Mouse (Mus musculus): Measurements from ENCODE around the gene Egfr. TPM values are rescaled to one million over a fixed set of nuclear protein-coding genes. Genes with fewer than 3 reads are reported as not detected.

Egfr gene
- total and polyA plus RNA-seq, 2 experiments from 2014 or later, result 12.4 to 29.3 TPM

DNA sequence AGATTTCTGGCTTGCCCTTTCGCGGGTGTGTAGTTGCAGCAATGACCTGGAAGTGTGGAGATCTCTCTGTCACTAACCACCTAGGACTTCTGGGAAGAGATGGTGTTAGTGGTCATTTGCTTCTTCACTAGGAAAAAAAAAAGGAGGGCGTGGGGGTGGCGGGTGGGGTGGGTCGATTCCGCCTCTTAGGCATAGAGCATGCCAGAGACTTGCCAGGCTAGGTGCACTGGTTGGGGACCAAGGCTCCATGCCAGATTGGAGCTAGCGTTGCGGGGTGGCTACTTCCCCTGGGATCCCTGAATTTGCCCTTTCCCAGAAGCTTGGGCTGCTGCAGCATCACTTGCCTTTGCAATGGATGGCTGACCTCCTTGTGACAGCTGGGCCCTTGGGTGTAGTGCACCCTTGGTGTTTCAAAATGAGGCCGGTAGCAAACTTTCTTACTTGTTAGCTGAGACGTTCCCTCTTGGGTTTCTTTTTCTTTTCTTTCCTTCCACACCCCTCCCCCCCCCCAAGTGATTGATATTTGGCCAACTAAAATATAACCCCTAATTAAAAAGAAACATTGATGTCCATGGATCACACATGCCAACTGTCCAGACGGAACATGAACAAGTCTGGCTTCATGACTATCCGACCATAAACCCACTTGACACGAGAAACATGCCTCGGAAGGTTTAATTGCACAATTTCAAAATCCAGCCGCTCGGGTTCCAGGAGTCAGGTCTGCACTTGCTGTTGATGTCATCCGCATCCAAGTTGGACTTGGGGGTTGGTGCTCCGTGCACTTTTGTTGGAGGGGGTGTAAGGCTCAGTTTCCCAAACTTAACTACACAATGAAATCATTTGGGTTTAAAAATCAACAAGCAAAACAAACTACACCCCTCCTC, 1.4 kb downstream of the Egfr start:
- peak overlapping the region; percentile 61; the same call in 1 of the 2 replicates for H3K9ac ChIP-seq (replicated peaks; ENCODE audit: low read length)
- 30% methylated on average over 17 of the region's 18 CpGs for WGBS

DNA sequence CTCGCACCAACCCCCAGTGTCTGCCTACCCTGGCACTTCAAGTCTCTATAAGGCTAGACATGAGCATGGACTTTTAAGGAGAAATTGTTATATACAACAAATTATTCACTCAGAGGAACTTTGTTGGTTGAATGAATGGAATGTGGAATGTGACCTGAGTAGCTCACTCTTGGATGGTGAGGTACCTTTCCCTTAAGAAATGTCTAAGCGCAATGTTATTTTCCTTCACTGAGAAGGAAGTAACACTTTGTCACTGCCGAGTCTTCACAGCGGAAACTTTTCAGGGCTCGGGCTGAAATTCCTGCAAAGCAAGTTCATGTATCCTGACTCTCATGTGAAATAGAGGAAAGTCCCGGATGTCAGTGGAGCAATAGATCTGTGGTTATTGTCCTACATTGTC, 7.9 kb downstream of the Egfr start:
- WGBS, result 92% methylated on average over 6 of the region's 6 CpGs
- ATAC-seq, result no peak
- H3K4me1 ChIP-seq (ENCODE audit: insufficient read depth, low read length), result no peaks in the 10 kb centered on the region

More for the DNA sequence above, 1.4 kb downstream of the Egfr start:
- Histone ChIP-seq H3K4me1 (ENCODE audit: insufficient read depth, low read length) (no peaks in the 10 kb centered on the region), H3K4me3 (ENCODE audit: low read length) (peak overlapping the region; percentile 77), H3K36me3 (ENCODE audit: insufficient read depth, low read length) (no peaks in the 10 kb centered on the region), H3K9me3 (ENCODE audit: low read length) (no peaks in the 10 kb centered on the region), H3K27me3 (ENCODE audit: insufficient read depth, low read length) (no peaks in the 10 kb centered on the region), H3K27ac (peak overlapping the region; percentile 48; the same call in 1 of the 2 replicates), H3K4me2 (ENCODE audit: low read depth, low read length) (peak overlapping the region; percentile 95)
- TF ChIP-seq CTCF (IDR thresholded peaks at IDR 0.05; ENCODE audit: low read depth), result no peak
- ATAC-seq (no peak), DNase-seq (ENCODE audit: low spot score) (no peak)

DNA sequence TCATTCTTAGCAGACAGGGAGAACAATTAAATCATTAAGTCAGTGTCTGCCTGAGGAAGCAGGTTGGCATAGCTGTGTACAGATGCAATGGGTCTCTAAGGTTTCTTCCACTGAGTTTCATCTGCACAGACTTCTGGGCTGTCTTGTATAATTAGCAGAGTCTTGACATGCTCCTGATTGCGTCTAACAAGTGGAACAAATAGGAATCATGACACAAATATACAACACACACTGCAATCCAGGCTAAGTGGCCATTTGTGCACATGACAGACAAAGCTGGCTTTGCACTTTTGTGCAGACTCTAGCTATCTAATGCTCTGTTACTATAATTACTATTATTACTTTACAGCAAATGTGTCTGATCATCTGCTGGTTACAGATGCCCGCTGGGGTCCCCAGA, 9.2 kb downstream of the Egfr start:
- WGBS, result 65% methylated on average over 2 of the region's 2 CpGs
- H3K27me3 ChIP-seq (ENCODE audit: insufficient read depth, low read length), result no peaks in the 10 kb centered on the region
- ATAC-seq (peak; percentile 35; the same call in 1 of the 2 replicates), DNase-seq (ENCODE audit: low spot score) (no peak)
- no peak overlapping the region for H3K27ac ChIP-seq
- H3K4me1 ChIP-seq (ENCODE audit: insufficient read depth, low read length), result no peaks in the 10 kb centered on the region
- no peak overlapping the region for H3K4me2 ChIP-seq (ENCODE audit: low read depth, low read length)
- no peaks in the 10 kb centered on the region for H3K36me3 ChIP-seq (ENCODE audit: insufficient read depth, low read length)
- no peak overlapping the region for H3K4me3 ChIP-seq (ENCODE audit: low read length)
- H3K9ac ChIP-seq (replicated peaks; ENCODE audit: low read length), result no peak overlapping the region
- H3K9me3 ChIP-seq (ENCODE audit: low read length), result no peaks in the 10 kb centered on the region
- TF ChIP-seq CTCF (IDR thresholded peaks at IDR 0.05; ENCODE audit: low read depth), result no peak

More for the DNA sequence above, 7.9 kb downstream of the Egfr start:
- no peak overlapping the region for H3K4me3 ChIP-seq (ENCODE audit: low read length)
- TF ChIP-seq CTCF (IDR thresholded peaks at IDR 0.05; ENCODE audit: low read depth), result no peak
- no peaks in the 10 kb centered on the region for H3K9me3 ChIP-seq (ENCODE audit: low read length)
- H3K27ac ChIP-seq, result no peak overlapping the region
- no peak overlapping the region for H3K4me2 ChIP-seq (ENCODE audit: low read depth, low read length)
- H3K36me3 ChIP-seq (ENCODE audit: insufficient read depth, low read length), result no peaks in the 10 kb centered on the region
- no peak for DNase-seq (ENCODE audit: low spot score)
- no peak overlapping the region for H3K9ac ChIP-seq (replicated peaks; ENCODE audit: low read length)
- no peaks in the 10 kb centered on the region for H3K27me3 ChIP-seq (ENCODE audit: insufficient read depth, low read length)

DNA sequence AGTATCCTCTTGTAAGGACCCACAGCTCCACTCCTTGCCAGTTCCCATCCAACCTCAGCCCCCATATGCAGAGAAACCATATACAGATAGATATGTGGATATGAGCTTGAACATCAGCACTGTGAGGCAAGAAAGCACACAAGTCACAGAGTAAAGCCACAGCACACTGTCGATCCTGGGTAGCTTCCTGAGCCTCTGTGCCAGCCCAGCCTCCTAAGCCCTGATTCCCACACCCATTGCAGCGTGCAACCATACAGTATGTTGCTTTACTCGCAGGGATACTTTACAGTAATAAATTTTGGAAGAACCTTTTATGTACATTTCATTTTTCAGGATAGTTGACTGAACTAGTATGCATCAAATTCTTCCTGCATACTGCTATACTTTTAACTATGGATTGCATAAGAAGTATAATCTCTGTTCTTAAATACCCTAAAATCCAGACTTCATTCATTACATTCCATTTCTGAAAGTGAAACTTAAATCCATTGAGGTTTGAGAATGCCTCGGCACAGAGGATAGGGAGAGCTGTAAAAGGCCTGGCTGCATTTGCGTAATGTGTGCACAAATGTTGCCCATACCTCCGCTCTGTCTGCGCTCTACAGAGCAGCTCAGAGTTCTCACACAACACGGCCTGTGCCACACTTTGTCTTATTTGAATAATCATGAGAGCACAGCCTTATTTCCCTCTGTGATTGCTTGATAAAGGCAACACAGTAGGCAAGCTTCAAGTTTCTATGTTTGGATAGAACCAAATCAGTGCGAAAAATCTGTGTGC, 14.2 kb downstream of the Egfr start:
- no peak for ATAC-seq

DNA sequence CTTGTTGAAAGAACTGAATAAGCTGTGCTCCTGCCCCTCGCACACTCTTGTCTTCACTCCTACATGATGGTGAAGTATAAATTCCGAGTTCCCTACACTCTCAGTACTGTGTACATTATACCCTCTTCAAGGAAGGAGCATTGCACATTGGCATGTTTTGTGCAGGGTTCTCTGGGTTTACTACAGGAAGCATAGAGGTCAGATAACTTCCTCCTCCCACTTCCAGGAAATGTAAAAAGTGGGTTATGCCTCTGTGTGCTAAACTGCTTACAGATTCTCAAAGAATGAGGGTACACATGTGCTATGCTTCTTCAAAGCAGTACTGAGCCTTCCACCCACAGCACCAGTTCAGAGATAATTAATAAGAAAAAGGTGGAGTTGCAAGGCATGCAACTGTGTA, 16.0 kb downstream of the Egfr start:
- H3K27ac ChIP-seq, result no peak overlapping the region
- 0 out of 2 replicates have a peak, but pooled peaks cover 3% of the 10 kb centered on the region for H3K4me1 ChIP-seq (ENCODE audit: insufficient read depth, low read length)
- no peak overlapping the region for H3K4me2 ChIP-seq (ENCODE audit: low read depth, low read length)
- H3K9ac ChIP-seq (replicated peaks; ENCODE audit: low read length), result no peak overlapping the region
- no peak for DNase-seq (ENCODE audit: low spot score)
- no peak overlapping the region for H3K4me3 ChIP-seq (ENCODE audit: low read length)
- 77% methylated on average over 2 of the region's 2 CpGs for WGBS
- H3K36me3 ChIP-seq (ENCODE audit: insufficient read depth, low read length), result no peaks in the 10 kb centered on the region
- no peaks in the 10 kb centered on the region for H3K27me3 ChIP-seq (ENCODE audit: insufficient read depth, low read length)
- ATAC-seq, result no peak
- no peaks in the 10 kb centered on the region for H3K9me3 ChIP-seq (ENCODE audit: low read length)
- TF ChIP-seq CTCF (IDR thresholded peaks at IDR 0.05; ENCODE audit: low read depth), result no peak

More for the DNA sequence above, 14.2 kb downstream of the Egfr start:
- H3K36me3 ChIP-seq (ENCODE audit: insufficient read depth, low read length), result no peaks in the 10 kb centered on the region
- H3K9me3 ChIP-seq (ENCODE audit: low read length), result no peaks in the 10 kb centered on the region
- H3K4me3 ChIP-seq (ENCODE audit: low read length), result no peak overlapping the region
- DNase-seq (ENCODE audit: low spot score), result no peak
- 69% methylated on average over 9 of the region's 9 CpGs for WGBS
- no peak overlapping the region for H3K9ac ChIP-seq (replicated peaks; ENCODE audit: low read length)
- no peak for TF ChIP-seq CTCF (IDR thresholded peaks at IDR 0.05; ENCODE audit: low read depth)
- H3K27me3 ChIP-seq (ENCODE audit: insufficient read depth, low read length), result no peaks in the 10 kb centered on the region
- H3K27ac ChIP-seq, result no peak overlapping the region
- no peaks in the 10 kb centered on the region for H3K4me1 ChIP-seq (ENCODE audit: insufficient read depth, low read length)
- no peak overlapping the region for H3K4me2 ChIP-seq (ENCODE audit: low read depth, low read length)

DNA sequence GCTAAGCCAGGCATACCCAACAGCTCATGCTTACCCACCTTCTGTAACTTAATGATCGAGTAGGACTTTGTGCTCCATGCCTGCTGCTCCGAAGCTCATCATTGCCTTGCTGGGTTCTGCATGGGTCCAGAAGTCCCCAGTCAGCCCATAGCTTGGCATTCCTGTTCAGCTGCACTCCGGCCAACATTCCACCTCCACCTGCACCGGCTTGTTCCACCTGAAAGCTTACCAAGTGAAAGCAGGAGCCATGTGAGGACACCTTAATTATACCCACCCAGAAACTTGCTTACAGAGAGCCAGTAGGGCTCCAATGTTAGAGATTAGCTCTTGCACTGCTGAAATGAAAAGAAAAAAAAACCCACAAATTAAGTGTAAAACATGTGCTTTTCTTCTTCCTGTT, 17.3 kb downstream of the Egfr start:
- 91% methylated on average over 4 of the region's 4 CpGs for WGBS
- Histone ChIP-seq H3K27ac (no peak overlapping the region), H3K4me2 (ENCODE audit: low read depth, low read length) (no peak overlapping the region)

More for the DNA sequence above, 17.3 kb downstream of the Egfr start:
- Histone ChIP-seq H3K36me3 (ENCODE audit: insufficient read depth, low read length) (no peaks in the 10 kb centered on the region), H3K4me3 (ENCODE audit: low read length) (no peak overlapping the region), H3K9ac (replicated peaks; ENCODE audit: low read length) (no peak overlapping the region), H3K4me1 (ENCODE audit: insufficient read depth, low read length) (0 out of 2 replicates have a peak, but pooled peaks cover 3% of the 10 kb centered on the region), H3K27me3 (ENCODE audit: insufficient read depth, low read length) (no peaks in the 10 kb centered on the region), H3K9me3 (ENCODE audit: low read length) (no peaks in the 10 kb centered on the region)
- ATAC-seq (no peak), DNase-seq (ENCODE audit: low spot score) (no peak)
- no peak for TF ChIP-seq CTCF (IDR thresholded peaks at IDR 0.05; ENCODE audit: low read depth)

All from hindbrain, postnatal 0 days (tissue).